Mouse (Mus musculus): Measurements from ENCODE around the gene Stau1.

Gene Stau1

GRCm38 (mm10) chr2:166991945-166992344 lies 4.2 kb downstream of the Stau1 start:
- in situ Hi-C loops (cut with MboI, MseI) = no loop called here

- in situ Hi-C loops (cut with MboI, MseI) = no loop called here
Measured at GRCm38 (mm10) chr2:166990861-166991260, 5.2 kb downstream of the Stau1 start.

DNA sequence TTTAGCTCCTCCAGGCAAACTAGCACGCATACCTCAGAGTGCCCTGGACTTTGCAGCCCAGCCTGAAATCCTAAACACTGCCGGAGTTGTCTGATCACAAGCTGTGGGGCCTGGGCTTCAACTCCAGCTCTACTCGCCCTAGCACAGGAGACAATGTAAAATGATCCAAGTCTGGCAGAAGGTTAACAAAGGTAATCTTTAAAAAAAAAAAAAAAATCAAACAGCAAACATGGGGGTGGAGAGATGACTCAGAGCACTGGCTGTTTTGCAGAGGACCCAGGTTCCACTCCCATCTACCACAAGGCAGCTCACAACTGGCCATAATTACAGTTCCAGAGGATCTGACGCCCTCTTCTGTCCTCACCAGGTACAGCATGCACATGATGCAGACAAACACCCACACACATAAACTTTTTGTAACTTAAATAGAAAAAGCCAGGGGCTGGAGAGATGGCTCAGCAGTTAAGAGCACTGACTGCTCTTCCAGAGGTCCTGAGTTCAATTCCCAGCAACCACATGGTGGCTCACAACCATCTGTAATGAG lies 12.7 kb downstream of the Stau1 start:
- in situ Hi-C loops (cut with MboI, MseI) = no loop called here

DNA sequence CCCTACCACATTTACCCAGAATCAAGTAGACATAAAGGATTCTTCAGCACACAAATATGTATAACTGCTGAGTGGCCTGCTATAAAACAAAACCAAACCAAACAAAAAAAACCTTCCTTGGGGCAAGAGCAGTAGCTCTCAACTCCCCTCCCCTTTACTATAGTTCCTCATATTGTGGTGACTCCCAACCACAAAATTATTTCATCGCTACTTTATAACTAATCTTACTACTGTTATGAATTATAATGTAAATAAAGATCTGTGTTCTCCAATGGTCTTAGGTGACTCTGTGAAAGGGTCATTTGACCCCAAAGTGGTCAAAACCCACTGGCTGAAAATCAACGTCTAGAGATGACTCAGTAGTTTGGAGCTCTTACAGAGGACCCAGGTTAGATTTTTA lies 15.9 kb downstream of the Stau1 start:
- in situ Hi-C loops (cut with MboI, MseI) = no loop called here

- in situ Hi-C loops (cut with MboI, MseI) = no loop called here
Measured at GRCm38 (mm10) chr2:166977490-166977889, 18.6 kb downstream of the Stau1 start.

DNA sequence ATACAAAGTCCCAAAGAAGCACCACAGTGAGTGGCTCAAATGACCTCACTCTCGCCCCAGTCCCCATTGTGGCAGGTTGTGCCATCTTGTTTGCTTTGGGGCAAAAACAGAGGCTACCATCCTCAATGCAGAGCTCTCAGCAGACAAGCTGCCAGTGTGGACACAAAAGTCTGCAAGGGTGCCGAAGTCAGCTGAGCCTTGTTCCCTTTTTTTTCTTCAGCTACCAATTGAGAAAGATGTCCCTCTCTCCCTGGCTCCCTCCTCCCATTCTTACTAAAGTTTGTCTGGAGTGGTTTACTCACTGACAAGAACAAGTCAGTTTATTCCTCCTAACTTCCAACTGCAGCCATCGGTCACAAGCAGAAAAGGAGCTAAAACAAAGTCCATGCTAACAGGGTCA lies 19.7 kb downstream of the Stau1 start:
- in situ Hi-C loops (cut with MboI, MseI) = no loop called here

GRCm38 (mm10) chr2:166974177-166974872 lies 21.8 kb downstream of the Stau1 start:
- in situ Hi-C loops (cut with MboI, MseI) = no loop called here

- in situ Hi-C loops (cut with MboI, MseI) = no loop called here
Measured at GRCm38 (mm10) chr2:166973153-166973552, 22.9 kb downstream of the Stau1 start.

GRCm38 (mm10) chr2:166964773-166965172 lies 31.3 kb downstream of the Stau1 start:
- in situ Hi-C loops (cut with MboI, MseI) = no loop called here

DNA sequence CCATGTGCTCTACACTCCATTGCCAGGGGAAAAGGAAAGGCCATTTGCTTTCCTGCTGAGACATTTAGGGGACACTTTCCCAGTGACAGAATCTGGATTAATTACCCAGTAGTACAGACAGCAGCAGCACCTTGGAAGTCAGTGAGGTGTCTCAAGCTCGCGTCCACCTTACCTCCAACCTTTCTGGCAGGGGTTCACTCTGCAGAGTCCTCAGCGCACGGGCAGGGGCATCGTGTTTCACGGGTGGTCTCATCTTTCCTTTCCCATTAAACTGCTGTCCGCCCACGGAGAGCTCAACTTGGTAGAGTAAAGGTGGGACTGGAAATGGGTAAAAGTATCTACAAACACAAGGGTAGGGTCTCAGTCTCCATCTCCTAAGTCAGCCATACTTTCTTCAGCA lies 32.8 kb downstream of the Stau1 start:
- in situ Hi-C loops (cut with MboI, MseI) = no loop called here

DNA sequence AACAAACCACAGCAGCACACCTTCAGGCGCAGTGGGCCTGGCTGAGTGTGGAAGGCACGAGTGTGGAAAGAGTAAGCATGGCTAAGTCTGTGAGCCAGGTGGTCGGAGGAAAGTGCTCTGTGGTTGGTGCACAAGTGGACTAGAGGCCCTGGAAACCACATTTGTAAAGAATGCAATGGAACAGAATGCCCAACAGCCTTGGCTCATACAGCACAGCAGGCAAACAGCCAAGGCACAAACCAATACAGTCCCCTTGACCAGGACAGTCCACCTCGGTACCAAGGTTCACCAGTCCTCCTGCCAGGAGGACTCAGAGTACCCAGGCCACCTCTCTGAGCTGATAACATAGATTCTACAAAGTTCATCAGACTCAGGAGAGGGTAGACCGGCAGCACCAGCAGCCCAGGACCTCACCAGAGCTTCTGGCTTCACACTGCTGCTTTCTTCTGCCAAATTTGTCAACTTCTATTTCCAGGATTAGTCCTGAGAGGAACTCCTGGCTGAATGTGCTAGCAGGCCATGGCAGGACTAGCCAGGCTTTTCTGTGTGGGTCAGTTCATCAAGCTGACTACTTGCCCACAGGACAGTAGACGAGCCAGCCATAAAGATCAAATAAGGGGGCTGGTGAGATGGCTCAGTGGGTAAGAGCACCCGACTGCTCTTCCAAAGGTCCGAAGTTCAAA lies 35.3 kb downstream of the Stau1 start:
- in situ Hi-C loops (cut with MboI, MseI) = no loop called here

DNA sequence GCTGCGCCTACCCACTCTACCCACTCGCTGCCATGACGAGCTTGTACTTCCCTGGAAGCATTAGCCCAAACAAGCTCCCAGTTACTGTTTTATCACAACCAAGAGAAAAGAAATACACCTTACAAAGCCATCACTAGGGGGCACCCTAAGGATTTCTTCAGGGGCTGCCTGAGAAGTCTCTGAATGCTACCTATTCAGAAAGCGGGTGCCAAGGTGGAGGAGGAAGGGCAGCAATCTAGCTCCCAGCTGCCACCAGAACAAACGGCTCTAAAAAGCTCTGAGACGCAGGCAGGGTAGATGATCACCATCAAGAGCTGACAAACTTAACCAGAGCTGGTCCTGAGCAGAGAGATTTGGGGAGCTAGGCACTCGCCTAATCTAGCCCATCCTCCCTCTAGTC lies 39.3 kb downstream of the Stau1 start:
- in situ Hi-C loops (cut with MboI, MseI) = loop anchor here (5.0 kb wide), 1 partner anchor 45 kb away; no protein-coding TSS in a partner anchor

DNA sequence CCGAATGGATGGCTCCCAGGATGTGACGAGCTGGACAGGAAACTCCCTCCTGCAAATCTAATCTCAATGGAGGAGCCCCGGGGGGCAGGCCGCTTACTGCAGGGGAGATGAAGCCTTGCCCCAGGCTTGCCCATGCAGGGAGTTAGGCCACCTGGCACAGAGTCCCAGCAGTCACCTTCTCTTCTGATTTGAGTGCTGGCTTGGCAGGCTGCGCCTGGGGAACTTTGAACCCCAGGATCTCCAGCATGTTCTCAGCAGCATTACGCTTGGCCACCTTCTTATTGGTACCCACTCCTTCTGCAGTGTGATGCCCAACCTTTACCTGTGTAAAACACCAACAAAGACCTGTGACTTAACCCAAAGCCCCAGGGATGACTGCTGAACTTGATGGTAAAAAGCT lies 43.9 kb downstream of the Stau1 start:
- in situ Hi-C loops (cut with MboI, MseI) = no loop called here

GRCm38 (mm10) chr2:166950853-166951648 lies 45.0 kb downstream of the Stau1 start:
- in situ Hi-C loops (cut with MboI, MseI) = no loop called here

DNA sequence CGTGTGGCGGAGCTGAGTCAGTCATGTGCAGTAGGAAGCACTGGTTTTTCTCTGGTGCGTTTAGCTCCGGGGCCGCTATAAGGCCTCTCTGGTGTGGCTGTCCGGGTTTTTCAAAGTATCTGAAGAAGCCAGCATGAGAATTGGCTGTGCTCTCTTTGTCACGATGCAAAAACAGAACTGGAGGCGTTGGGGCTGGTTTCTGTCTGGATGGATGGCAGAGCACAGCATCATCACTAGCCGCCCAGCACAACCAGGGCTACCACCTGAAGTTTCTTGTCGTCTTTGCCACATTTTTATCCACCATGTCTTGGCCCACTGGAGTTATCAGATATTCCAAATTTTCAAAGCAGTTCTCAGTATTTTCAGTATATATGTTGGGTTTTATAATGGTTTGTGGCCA lies 47.2 kb downstream of the Stau1 start:
- in situ Hi-C loops (cut with MboI, MseI) = no loop called here

- in situ Hi-C loops (cut with MboI, MseI) = no loop called here
Measured at GRCm38 (mm10) chr2:166948246-166948645, 47.9 kb downstream of the Stau1 start.

GRCm38 (mm10) chr2:166945456-166945855 lies 50.6 kb downstream of the Stau1 start:
- in situ Hi-C loops (cut with MboI, MseI) = no loop called here

DNA sequence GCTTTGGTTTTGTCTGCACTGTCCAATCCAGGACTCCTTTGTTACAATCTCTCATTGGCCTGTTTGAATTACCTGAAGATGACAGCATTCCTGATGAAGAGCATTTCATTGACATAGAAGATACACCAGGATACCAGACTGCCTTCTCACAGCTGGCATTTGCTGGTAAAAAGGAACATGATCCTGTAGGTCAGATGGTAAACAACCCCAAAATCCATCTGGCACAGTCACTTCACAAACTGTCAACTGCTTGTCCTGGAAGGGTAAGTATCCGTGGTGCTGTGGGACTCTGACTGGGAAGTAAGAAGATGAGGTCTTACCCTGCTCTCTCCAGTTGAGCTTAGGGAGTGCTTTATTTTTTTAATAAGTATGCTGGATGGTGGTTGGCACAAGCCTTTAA lies 51.8 kb downstream of the Stau1 start:
- in situ Hi-C loops (cut with MboI, MseI) = no loop called here

DNA sequence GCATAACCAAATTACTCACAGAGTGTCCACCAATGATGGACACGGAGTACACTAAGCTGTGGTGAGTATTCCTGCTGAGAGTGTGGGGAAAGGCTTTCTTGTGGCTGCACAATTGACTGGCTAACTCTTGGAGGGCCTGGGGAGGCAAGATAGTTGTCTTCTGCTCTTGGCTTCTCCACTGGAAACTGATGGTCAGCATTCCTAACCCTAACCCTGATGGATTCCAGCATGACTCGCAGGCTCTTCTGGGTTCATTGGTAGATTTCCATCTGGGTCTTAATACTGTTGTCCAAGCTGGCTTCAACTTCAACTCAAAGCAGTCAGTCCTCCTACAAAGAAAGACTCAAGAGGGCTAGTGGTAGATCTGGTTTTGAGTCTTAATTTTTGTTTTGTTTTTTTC lies 53.0 kb downstream of the Stau1 start:
- in situ Hi-C loops (cut with MboI, MseI) = no loop called here

- in situ Hi-C loops (cut with MboI, MseI) = no loop called here
Measured at GRCm38 (mm10) chr2:166936166-166936565, 59.9 kb downstream of the Stau1 start.

DNA sequence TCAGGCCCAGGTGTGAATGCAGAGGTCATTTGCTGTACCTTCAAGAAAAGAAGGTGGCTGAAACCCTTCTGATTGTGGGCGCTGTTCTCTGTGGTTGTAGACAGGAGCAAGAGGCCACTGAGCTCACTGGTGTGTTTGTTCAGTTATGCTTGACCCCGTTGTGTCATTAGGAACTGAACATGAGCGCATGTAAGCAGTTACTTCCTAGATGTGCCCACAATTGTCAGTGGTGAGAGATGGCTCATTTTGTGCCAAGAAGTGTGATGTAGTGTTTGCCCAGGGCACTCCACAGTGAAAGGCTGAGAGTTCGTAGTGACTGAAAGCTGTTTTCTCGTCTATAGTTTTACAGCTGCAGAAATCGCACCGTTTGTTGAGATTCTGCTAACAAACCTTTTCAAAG lies 60.5 kb downstream of the Stau1 start:
- in situ Hi-C loops (cut with MboI, MseI) = no loop called here

DNA sequence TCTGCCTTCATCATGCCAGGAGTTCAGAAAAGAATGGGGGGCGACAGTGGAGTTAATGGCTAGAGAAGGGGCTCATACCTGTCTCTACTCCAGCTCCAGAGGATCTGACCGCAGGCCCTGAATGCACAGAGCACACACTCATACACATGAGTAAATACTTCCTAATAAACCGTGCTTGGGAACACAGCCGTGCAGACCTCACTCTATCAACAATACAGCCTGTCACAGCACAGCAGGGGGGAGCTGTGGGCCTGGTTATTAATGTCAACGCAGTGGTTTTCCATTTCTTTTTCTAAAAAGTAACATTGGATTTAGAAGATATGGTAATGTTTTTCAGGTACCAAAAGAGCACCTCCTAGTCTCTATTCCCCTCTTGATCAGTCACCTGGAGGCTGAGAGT lies 61.7 kb downstream of the Stau1 start:
- in situ Hi-C loops (cut with MboI, MseI) = no loop called here

All from T-helper 1 cell (primary cell).